Mouse (Mus musculus): ENCODE results near the gene Pitx1. TPM values are rescaled to one million over a fixed set of nuclear protein-coding genes. Genes with fewer than 3 reads are reported as not detected.

Pitx1 gene
- polyA plus RNA-seq, 1 experiment from 2014 or later = 1.2 TPM

GRCm38 (mm10) chr13:55814834-55815233 lies 21.2 kb downstream of the Pitx1 start:
- 79% methylated on average over 6 of the region's 6 CpGs for WGBS (ENCODE audit: insufficient replicate concordance)
- Histone ChIP-seq H3K27ac (ENCODE audit: low read depth, low read length) (no peak overlapping the region), H3K36me3 (ENCODE audit: control insufficient read depth, insufficient read depth, low read length) (no peaks in the 10 kb centered on the region), H3K4me1 (ENCODE audit: control insufficient read depth, insufficient read depth, low read length) (no peaks in the 10 kb centered on the region), H3K9me3 (replicated peaks; ENCODE audit: control insufficient read depth, low read length) (no peaks in the 10 kb centered on the region), H3K4me2 (no peak overlapping the region), H3K4me3 (ENCODE audit: low read depth, low read length) (no peak overlapping the region), H3K9ac (ENCODE audit: low read depth, low read length) (no peak overlapping the region), H3K27me3 (ENCODE audit: control insufficient read depth, insufficient read depth, low read length) (peaks cover 4% of the 10 kb centered on the region; the same call in 1 of the 2 replicates)
- ATAC-seq (replicated peaks; ENCODE audit: insufficient number of reproducible peaks, low FRiP score, low TSS enrichment) = no peak

GRCm38 (mm10) chr13:55813490-55814016 lies 22.4 kb downstream of the Pitx1 start:
- Histone ChIP-seq H3K4me3 (ENCODE audit: low read depth, low read length) (no peak overlapping the region), H3K36me3 (ENCODE audit: control insufficient read depth, insufficient read depth, low read length) (no peaks in the 10 kb centered on the region), H3K9ac (ENCODE audit: low read depth, low read length) (no peak overlapping the region), H3K27ac (ENCODE audit: low read depth, low read length) (no peak overlapping the region), H3K4me1 (ENCODE audit: control insufficient read depth, insufficient read depth, low read length) (no peaks in the 10 kb centered on the region), H3K27me3 (ENCODE audit: control insufficient read depth, insufficient read depth, low read length) (peaks cover 4% of the 10 kb centered on the region; the same call in 1 of the 2 replicates), H3K9me3 (replicated peaks; ENCODE audit: control insufficient read depth, low read length) (no peaks in the 10 kb centered on the region), H3K4me2 (no peak overlapping the region)
- ATAC-seq (replicated peaks; ENCODE audit: insufficient number of reproducible peaks, low FRiP score, low TSS enrichment) = no peak
- WGBS (ENCODE audit: insufficient replicate concordance) = 59% methylated on average over 5 of the region's 5 CpGs

GRCm38 (mm10) chr13:55810947-55811346 lies 25.0 kb downstream of the Pitx1 start:
- Histone ChIP-seq H3K9ac (ENCODE audit: low read depth, low read length) (no peak overlapping the region), H3K4me3 (ENCODE audit: low read depth, low read length) (no peak overlapping the region), H3K36me3 (ENCODE audit: control insufficient read depth, insufficient read depth, low read length) (no peaks in the 10 kb centered on the region), H3K27me3 (ENCODE audit: control insufficient read depth, insufficient read depth, low read length) (peaks cover 4% of the 10 kb centered on the region; the same call in 1 of the 2 replicates), H3K9me3 (replicated peaks; ENCODE audit: control insufficient read depth, low read length) (no peaks in the 10 kb centered on the region), H3K27ac (ENCODE audit: low read depth, low read length) (no peak overlapping the region), H3K4me1 (ENCODE audit: control insufficient read depth, insufficient read depth, low read length) (no peaks in the 10 kb centered on the region), H3K4me2 (no peak overlapping the region)
- 63% methylated on average over 5 of the region's 5 CpGs for WGBS (ENCODE audit: insufficient replicate concordance)
- ATAC-seq (replicated peaks; ENCODE audit: insufficient number of reproducible peaks, low FRiP score, low TSS enrichment) = no peak

GRCm38 (mm10) chr13:55809707-55810106 lies 26.3 kb downstream of the Pitx1 start:
- Histone ChIP-seq H3K4me1 (ENCODE audit: control insufficient read depth, insufficient read depth, low read length) (no peaks in the 10 kb centered on the region), H3K36me3 (ENCODE audit: control insufficient read depth, insufficient read depth, low read length) (no peaks in the 10 kb centered on the region), H3K9ac (ENCODE audit: low read depth, low read length) (no peak overlapping the region), H3K4me2 (no peak overlapping the region), H3K27ac (ENCODE audit: low read depth, low read length) (no peak overlapping the region), H3K9me3 (replicated peaks; ENCODE audit: control insufficient read depth, low read length) (no peaks in the 10 kb centered on the region), H3K27me3 (ENCODE audit: control insufficient read depth, insufficient read depth, low read length) (no peaks in the 10 kb centered on the region), H3K4me3 (ENCODE audit: low read depth, low read length) (no peak overlapping the region)
- 85% methylated on average over 10 of the region's 10 CpGs for WGBS (ENCODE audit: insufficient replicate concordance)
- ATAC-seq (replicated peaks; ENCODE audit: insufficient number of reproducible peaks, low FRiP score, low TSS enrichment) = no peak

GRCm38 (mm10) chr13:55809041-55809623 lies 26.9 kb downstream of the Pitx1 start:
- no peak overlapping the region for H3K4me3 ChIP-seq (ENCODE audit: low read depth, low read length)
- H3K4me2 ChIP-seq = no peak overlapping the region
- no peaks in the 10 kb centered on the region for H3K4me1 ChIP-seq (ENCODE audit: control insufficient read depth, insufficient read depth, low read length)
- H3K9ac ChIP-seq (ENCODE audit: low read depth, low read length) = no peak overlapping the region
- no peaks in the 10 kb centered on the region for H3K9me3 ChIP-seq (replicated peaks; ENCODE audit: control insufficient read depth, low read length)
- WGBS (ENCODE audit: insufficient replicate concordance) = 48% methylated on average over 7 of the region's 7 CpGs
- ATAC-seq (replicated peaks; ENCODE audit: insufficient number of reproducible peaks, low FRiP score, low TSS enrichment) = no peak
- H3K27ac ChIP-seq (ENCODE audit: low read depth, low read length) = no peak overlapping the region
- no peaks in the 10 kb centered on the region for H3K27me3 ChIP-seq (ENCODE audit: control insufficient read depth, insufficient read depth, low read length)
- H3K36me3 ChIP-seq (ENCODE audit: control insufficient read depth, insufficient read depth, low read length) = no peaks in the 10 kb centered on the region

- Histone ChIP-seq H3K4me3 (ENCODE audit: low read depth, low read length) (no peak overlapping the region), H3K36me3 (ENCODE audit: control insufficient read depth, insufficient read depth, low read length) (no peaks in the 10 kb centered on the region), H3K9ac (ENCODE audit: low read depth, low read length) (no peak overlapping the region), H3K4me2 (no peak overlapping the region), H3K27ac (ENCODE audit: low read depth, low read length) (no peak overlapping the region), H3K4me1 (ENCODE audit: control insufficient read depth, insufficient read depth, low read length) (no peaks in the 10 kb centered on the region), H3K9me3 (replicated peaks; ENCODE audit: control insufficient read depth, low read length) (peaks cover 3% of the 10 kb centered on the region; the same call in 1 of the 2 replicates), H3K27me3 (ENCODE audit: control insufficient read depth, insufficient read depth, low read length) (no peaks in the 10 kb centered on the region)
- ATAC-seq (replicated peaks; ENCODE audit: insufficient number of reproducible peaks, low FRiP score, low TSS enrichment) = no peak
- WGBS (ENCODE audit: insufficient replicate concordance) = 78% methylated on average over 1 of the region's 1 CpGs
Measured at GRCm38 (mm10) chr13:55803973-55804372, 32.0 kb downstream of the Pitx1 start.

- Histone ChIP-seq H3K4me3 (ENCODE audit: low read depth, low read length) (no peak overlapping the region), H3K9me3 (replicated peaks; ENCODE audit: control insufficient read depth, low read length) (peaks cover 3% of the 10 kb centered on the region; the same call in 1 of the 2 replicates), H3K27ac (ENCODE audit: low read depth, low read length) (no peak overlapping the region), H3K4me1 (ENCODE audit: control insufficient read depth, insufficient read depth, low read length) (no peaks in the 10 kb centered on the region), H3K27me3 (ENCODE audit: control insufficient read depth, insufficient read depth, low read length) (no peaks in the 10 kb centered on the region), H3K36me3 (ENCODE audit: control insufficient read depth, insufficient read depth, low read length) (no peaks in the 10 kb centered on the region), H3K9ac (ENCODE audit: low read depth, low read length) (no peak overlapping the region), H3K4me2 (no peak overlapping the region)
- no peak for ATAC-seq (replicated peaks; ENCODE audit: insufficient number of reproducible peaks, low FRiP score, low TSS enrichment)
- 76% methylated on average over 2 of the region's 2 CpGs for WGBS (ENCODE audit: insufficient replicate concordance)
Measured at GRCm38 (mm10) chr13:55801246-55801645, 34.7 kb downstream of the Pitx1 start.

GRCm38 (mm10) chr13:55786120-55786519 lies 49.9 kb downstream of the Pitx1 start:
- WGBS (ENCODE audit: insufficient replicate concordance) = 72% methylated on average over 11 of the region's 11 CpGs
- Histone ChIP-seq H3K4me1 (ENCODE audit: control insufficient read depth, insufficient read depth, low read length) (no peaks in the 10 kb centered on the region), H3K4me2 (no peak overlapping the region), H3K27me3 (ENCODE audit: control insufficient read depth, insufficient read depth, low read length) (no peaks in the 10 kb centered on the region), H3K9me3 (replicated peaks; ENCODE audit: control insufficient read depth, low read length) (no peaks in the 10 kb centered on the region), H3K4me3 (ENCODE audit: low read depth, low read length) (no peak overlapping the region), H3K9ac (ENCODE audit: low read depth, low read length) (no peak overlapping the region), H3K36me3 (ENCODE audit: control insufficient read depth, insufficient read depth, low read length) (no peaks in the 10 kb centered on the region), H3K27ac (ENCODE audit: low read depth, low read length) (no peak overlapping the region)
- no peak for ATAC-seq (replicated peaks; ENCODE audit: insufficient number of reproducible peaks, low FRiP score, low TSS enrichment)

GRCm38 (mm10) chr13:55784268-55784667 lies 51.7 kb downstream of the Pitx1 start, which contains the start of gene Catsper3:
TSS of gene Catsper3 (plus strand) at chr13:55784568.
- 81% methylated on average over 3 of the region's 3 CpGs for WGBS (ENCODE audit: insufficient replicate concordance)

More at GRCm38 (mm10) chr13:55784268-55784667, 51.7 kb downstream of the Pitx1 start, which contains the start of gene Catsper3:
- H3K4me1 ChIP-seq (ENCODE audit: control insufficient read depth, insufficient read depth, low read length) = no peaks in the 10 kb centered on the region
- H3K4me2 ChIP-seq = no peak within 1 kb of the TSS
- no peak within 1 kb of the TSS for H3K27ac ChIP-seq (ENCODE audit: low read depth, low read length)
- no peak within 1 kb of the TSS for H3K9ac ChIP-seq (ENCODE audit: low read depth, low read length)
- H3K36me3 ChIP-seq (ENCODE audit: control insufficient read depth, insufficient read depth, low read length) = no peaks in the 10 kb centered on the region
- ATAC-seq (replicated peaks; ENCODE audit: insufficient number of reproducible peaks, low FRiP score, low TSS enrichment) = no peak
- no peaks in the 10 kb centered on the region for H3K9me3 ChIP-seq (replicated peaks; ENCODE audit: control insufficient read depth, low read length)
- no peak within 1 kb of the TSS for H3K4me3 ChIP-seq (ENCODE audit: low read depth, low read length)
- H3K27me3 ChIP-seq (ENCODE audit: control insufficient read depth, insufficient read depth, low read length) = no peaks in the 10 kb centered on the region
